Mouse (Mus musculus) embryo, embryonic 11.5 days (tissue): ENCODE results near the gene Btk.
"Not testable (repeated sequence)": the region's sequence is repeated elsewhere in the genome, so short reads cannot be mapped to it uniquely, and the experiment has no call there.

Experiments used
- DNase-seq: peaks from one replicate; pipeline ENCODE4 v3.0.0-alpha.2; 2012; ENCODE audit warnings: low read depth, low spot score

Btk gene

DNA sequence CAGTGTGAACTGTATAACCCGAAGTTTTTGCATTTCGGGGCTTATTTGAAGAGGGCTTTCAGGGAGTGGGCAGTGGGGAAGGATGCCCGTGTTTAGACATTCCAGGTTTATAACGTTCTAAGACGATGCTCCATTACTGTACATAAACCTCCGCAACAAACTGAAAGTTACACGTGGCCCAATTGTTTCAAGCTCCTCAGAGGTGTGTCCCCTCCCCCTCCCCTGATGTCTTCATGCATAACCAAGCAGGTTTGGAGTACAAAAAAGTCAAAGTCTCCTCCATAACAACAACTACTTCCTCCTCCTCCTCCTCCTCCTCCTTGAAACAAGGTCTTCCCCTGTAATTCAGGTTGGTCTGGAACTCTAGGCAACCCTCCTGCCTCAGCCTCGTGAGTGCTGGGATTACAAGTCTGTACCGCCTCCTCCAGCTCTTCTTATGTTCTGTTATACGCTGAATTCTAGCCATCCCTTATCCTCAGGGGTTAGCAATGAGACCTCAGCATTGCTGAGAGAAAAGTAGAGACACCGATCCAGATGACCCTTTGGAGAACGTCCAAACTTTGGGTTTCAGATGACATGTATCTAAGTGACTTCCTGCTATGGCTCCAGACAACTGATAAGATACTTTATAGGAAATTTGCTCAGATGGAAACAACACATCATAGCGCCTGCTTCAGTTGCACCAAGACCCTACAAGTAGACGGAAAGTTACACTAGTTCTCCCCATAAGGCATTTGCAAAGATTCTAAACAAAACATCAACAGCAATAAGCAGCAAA, 2.7 kb downstream of the Btk start:
- DNase-seq = no peak

- DNase-seq = no peak
Observed at GRCm38 (mm10) chrX:134577896-134578295, 5.5 kb downstream of the Btk start.

DNA sequence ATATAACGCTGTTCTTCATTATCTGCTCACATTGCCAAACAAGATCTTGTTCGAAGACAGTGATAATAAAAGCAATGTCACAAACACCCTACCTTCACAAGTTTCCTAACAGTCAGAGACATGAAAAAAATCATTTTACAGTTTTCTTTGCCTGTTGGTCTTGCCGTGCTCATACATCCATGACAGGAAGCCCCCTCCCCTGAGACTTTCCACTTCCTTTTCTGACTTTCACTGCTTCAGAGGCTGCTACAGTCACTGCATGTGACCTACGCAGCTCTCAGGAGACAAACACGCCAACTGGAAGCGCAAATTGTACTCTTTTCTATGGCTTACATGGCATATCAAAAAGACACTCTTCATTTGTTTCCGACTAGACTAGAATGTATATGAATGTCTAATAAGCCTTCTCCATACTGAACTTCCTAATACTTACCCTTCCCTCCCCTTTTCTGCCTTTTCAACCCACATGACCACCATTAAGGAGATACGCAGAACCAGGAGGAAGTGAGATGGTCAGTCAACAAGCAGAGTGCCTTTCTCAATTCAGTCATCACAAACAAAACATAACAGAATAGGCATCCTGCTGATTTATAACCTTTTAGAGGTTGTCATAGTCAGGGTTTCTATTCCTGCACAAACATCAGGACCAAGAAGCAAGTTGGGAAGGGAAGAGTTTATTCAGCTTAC, 16.7 kb downstream of the Btk start:
- DNase-seq = no peak

DNA sequence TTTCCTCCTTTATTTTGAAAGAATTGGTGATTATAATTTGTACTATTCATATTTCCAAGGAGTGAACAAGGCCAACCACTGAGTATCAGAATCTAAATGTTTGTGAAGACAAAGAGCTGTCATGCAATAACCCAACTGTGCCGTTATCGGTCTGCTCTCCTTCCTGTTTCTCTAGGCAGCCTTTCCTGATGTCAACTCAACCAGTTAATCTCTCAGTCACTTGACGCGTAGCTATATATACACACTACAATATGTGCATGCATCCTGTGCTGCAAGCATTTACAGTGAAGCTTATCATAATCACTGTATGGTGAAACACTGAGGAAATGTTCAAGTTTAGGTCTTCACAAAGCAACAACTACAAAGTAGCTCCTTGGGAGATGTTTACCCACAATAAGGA, 19.0 kb downstream of the Btk start:
- no peak for DNase-seq

DNA sequence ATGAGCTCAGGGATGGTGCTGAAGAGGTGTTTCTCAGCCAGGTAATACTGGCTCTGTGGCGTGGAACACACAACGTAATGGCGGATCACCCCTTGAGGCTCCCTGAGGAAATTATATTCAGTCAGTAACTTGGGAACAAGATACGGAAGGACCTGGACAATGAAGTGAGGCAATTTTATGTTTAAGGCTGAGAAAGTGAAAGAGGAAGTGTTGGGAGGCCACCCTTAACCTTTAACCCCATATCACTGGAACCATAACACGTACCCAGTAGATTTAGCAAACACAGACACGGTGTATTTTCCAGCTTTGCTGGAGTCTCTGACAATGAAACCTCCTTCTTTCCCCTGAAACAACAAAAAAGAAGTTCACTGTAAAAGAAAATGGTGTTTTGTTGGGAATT, 28.9 kb downstream of the Btk start:
- no peak for DNase-seq

- no peak for DNase-seq
Observed at GRCm38 (mm10) chrX:134553326-134553725, 30.0 kb downstream of the Btk start.

GRCm38 (mm10) chrX:134550903-134551302, 32.5 kb downstream of the Btk start:
- peak; percentile 30 for DNase-seq

- no peak for DNase-seq
Observed at GRCm38 (mm10) chrX:134547330-134547729, 36.0 kb downstream of the Btk start.

DNA sequence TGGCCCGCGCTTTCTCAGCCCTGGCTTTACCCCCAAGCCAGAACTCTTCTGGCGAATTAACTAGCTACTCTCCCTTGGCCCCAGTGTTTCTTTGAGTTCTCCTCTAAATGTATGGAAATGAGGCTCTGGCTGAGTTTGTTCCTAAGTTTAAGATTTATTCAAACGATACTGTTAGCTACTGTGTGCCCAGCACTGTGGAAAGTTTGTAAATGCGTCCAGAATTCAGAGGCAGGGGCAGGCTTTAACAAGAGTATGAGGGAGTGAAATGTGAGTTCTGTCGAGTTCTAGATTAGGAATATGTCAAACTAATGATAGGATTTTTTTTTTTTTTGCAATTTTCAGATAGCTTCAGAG, 41.4 kb downstream of the Btk start:
- no peak for DNase-seq

DNA sequence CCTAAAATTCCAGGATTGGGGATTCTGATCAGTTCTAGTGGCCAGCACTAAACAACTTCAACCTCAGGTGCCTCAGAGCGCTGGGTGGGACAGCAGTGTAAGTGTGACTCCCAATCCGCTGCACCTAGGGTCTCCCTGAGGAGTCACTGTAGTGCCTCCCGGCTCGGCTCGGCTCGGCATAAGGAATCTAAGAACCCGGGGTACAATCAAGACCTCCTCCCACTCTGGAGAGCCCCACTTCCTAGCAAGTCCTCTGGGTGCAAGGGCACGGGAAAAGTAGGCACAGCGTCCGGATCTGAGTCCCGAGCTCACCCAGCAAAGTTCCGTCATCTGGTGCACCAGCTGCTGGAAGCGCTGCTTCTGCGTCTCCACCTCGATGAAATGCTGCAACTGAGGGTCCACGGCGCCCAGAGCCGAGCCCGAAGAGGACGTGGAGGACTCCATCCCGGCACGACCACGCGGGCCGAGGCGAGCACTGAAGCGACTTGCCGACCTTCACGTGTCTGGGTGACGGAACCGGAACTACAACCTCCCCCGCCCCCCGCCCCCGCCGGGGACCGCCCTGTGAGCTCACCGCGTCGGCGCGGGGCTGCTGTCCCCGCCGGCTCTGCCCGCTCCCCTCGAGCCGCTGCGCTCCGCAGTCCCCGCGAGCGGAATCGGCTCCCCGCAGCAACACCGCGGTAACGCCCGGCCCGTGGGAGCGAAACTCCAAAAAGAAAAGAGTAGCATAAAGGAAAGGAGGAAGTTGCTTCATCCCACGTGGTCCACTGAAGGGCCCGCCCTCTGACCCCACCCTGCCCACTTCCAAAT, 42.0 kb downstream of the Btk start, which contains the start of gene Timm8a1:
Timm8a1 (minus strand) TSS at position 721 of the 810 bp plus-strand sequence.
- DNase-seq = peak; percentile 49

DNA sequence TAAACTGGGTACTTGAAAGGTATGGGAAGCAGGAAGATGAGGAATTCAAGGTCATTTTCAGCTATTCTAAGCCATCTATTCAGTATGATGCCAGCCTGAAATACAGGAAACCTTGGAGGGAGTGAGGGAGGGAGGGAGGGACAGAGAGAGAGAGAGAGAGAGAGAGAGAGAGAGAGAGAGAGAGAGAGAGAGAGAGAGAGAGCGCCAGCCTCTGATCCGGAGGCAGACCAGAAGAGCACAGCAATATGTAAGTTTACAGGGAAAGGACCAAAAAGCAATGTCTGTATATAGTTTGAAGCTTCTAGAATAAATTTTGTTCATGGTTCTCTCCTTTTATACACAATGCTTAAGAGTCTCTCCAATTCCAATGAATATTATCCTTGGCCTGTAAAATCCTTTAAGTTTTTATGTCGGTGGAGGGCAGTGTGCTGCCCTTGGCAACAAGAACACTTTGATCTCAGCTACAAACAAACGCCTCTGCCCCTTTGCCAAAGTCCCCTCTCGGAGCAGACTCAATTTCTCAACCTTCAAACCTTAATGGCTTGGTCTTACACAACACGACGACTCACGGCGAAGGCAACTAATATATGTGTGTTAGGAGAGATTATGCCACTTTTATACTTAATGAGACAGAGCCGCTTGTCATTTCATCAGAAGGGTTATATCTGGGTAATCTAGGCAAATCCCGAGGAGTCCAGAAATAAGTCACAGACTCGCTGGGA, 42.8 kb downstream of the Btk start:
- no peak for DNase-seq

GRCm38 (mm10) chrX:134539795-134540194, 43.6 kb downstream of the Btk start:
- DNase-seq = not testable (repeated sequence)

DNA sequence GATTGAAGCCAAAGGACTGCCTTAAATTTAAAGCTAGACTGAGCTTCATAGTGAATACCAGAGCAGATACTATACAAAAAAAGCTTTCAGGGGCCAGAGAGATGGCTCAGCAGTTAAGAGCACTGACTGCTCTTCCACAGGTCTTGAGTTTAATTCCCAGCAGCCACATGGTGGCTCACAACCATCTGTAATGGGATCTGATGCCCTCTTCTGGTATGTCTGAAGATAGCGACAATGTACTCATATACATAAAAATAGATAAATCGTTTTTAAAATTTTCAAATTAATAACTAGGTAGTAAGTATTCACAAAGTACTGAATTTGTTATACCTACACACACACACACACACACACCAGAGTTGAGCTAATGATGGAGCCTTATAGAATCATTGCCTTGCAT, 50.0 kb downstream of the Btk start:
- no peak for DNase-seq

DNA sequence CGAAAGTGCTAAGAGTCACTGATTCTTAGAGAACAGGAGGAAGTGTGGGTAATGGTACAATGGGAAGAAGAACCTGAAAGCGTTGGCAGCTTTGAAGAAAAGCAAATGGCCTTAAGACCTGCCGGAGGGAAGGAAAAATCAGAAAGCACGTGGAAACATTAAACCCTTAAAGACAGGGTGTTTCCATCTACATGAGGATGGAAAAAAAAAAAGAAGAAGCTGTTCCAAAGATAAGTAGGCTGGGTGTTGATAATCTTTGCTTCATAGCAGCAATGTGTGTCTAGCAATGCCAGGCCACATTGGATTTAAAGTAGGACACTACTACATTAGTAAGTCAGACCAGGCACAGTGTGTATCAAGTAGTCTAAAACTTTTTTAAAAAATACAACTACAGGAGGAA, 58.1 kb downstream of the Btk start:
- no peak for DNase-seq

DNA sequence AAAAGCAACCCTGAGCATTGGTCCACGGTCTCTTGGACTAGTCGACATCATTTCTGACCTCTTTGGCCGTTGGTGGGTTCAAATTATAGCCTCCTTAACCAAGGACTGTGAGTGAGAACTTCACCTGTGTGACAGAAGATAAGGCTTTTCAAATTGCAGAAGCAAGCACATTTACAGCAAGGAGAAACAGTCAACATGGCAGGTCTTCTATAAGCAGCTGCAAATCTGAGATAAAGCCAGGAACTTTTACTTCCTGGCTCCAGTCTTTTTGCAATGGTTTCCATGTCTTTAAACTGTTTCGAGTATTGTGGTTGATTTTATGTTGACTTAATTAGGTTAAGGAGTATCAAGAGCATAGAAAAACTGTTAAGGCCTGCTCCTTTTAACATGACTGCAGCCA, 59.6 kb downstream of the Btk start:
- DNase-seq = no peak

DNA sequence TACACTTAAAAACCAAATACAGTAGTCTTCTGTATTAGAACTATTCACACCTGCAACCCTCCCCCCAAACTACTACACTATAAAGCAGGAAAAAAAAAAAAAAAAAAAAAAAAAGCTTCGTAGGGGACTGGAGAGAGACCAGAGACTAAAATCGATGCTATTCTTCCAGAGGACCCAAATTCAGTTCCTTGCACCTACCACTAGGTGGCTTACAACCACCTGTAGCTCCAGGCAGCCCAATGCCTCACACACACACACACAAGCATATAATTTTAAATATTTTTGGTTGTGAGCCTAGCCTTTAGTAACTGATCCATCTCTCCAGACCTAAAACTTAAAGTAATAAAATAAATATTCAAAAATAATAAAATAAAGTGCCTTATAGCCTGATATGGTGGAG, 73.9 kb downstream of the Btk start:
- no peak for DNase-seq

DNA sequence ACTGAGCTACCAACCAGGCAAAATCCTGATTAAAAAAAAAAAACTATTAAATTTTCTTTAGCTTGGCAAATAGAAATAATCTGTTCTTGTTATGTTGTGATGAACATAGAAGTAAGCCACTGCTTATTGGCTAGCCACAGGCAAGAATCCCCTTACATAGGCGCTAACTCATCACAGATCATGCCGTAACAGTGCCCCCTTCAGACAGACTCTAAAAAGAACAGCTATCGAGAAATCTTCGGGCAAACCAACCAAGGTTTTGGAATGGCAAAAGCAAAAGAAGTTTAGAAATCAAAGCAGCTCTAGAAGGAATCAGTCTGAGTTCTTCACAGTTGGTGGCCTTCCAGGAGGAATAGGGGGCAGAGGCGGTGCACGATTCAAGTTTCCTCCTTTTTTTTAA, 75.4 kb downstream of the Btk start:
- no peak for DNase-seq

DNA sequence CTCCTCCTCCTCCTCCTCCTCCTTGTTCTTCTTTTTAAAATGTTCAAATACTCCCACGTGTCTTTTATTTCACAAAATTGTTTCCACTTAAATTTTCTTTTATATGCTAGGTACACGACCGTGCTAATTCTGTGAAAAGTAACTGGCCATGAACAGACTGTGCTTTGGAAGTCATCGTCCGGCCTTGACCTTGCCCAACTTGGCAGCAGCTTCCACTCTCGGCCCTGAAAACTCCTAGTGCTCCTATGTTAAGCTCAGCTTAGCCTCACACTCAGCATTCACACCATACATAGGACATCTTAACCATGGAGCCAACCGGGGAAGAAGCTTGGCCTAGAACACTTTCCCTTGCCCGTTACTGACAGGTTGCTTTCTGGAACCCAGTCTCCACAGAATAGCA, 82.7 kb downstream of the Btk start:
- DNase-seq = no peak
